Mouse (Mus musculus) intestine, embryonic 14.5 days (tissue): ENCODE measurements around the gene Ikzf3. TPM values are rescaled to one million over a fixed set of nuclear protein-coding genes. Genes with fewer than 3 reads are reported as not detected.

ENCODE experiments used
- ATAC-seq: fragments of 200-750 bp; cut with Nextera tagmentation; replicated peaks from 2 replicates; pipeline ENCODE4 v1.8.0; 2017; ENCODE audit warnings: low read depth, moderate number of reproducible peaks, moderate TSS enrichment, moderate library complexity; ENCODE audit not compliant: low FRiP score, low TSS enrichment
- DNase-seq: peaks from one replicate; pipeline ENCODE4 v3.0.0-alpha.2; 2018; ENCODE audit warnings: low spot score
- H3K27ac ChIP-seq: fragments of 300-500 bp; sonication (generic); 2 replicates; pipeline ENCODE4 v1.5.1; 2014; ENCODE audit warnings: low read depth, mild to moderate bottlenecking, control low read depth
- H3K27me3 ChIP-seq: fragments of 300-500 bp; sonication (generic); replicated peaks from 2 replicates; pipeline ENCODE4 v1.6.1; 2014; ENCODE audit warnings: low read length, control low read depth; ENCODE audit not compliant: control insufficient read depth, insufficient read depth
- H3K36me3 ChIP-seq: fragments of 300-500 bp; sonication (generic); 2 replicates; pipeline ENCODE4 v1.6.1; 2014; ENCODE audit warnings: low read length, control low read depth; ENCODE audit not compliant: control insufficient read depth, insufficient read depth
- H3K4me1 ChIP-seq: fragments of 300-500 bp; sonication (generic); replicated peaks from 2 replicates; pipeline ENCODE4 v1.6.1; 2014; ENCODE audit warnings: low read length, control low read depth, mixed read lengths; ENCODE audit not compliant: control insufficient read depth, insufficient read depth
- H3K4me2 ChIP-seq: fragments of 300-500 bp; sonication (generic); 2 replicates; pipeline ENCODE4 v1.6.1; 2014; ENCODE audit warnings: low read length
- H3K4me3 ChIP-seq: fragments of 300-500 bp; sonication (generic); 2 replicates; pipeline ENCODE4 v1.5.1; 2014; ENCODE audit warnings: low read depth, low read length, control low read depth, mixed read lengths
- H3K9ac ChIP-seq: fragments of 300-500 bp; sonication (generic); 2 replicates; pipeline ENCODE4 v1.6.1; 2014; ENCODE audit warnings: mild to moderate bottlenecking, low read length
- H3K9me3 ChIP-seq: fragments of 300-500 bp; sonication (generic); 2 replicates; pipeline ENCODE4 v1.6.1; 2016; ENCODE audit warnings: low read length, control low read depth; ENCODE audit not compliant: control insufficient read depth
- WGBS: fragments of 180-500 bp; shearing (Covaris S2); extraction: QIAGEN DNeasy Blood & Tissue Kit; methylation state at CpG from one replicate; pipeline ENCODE4 v1.1.7; 2014; 5-methylcytosine and 5-hydroxymethylcytosine counted together
- polyA plus RNA-seq: library from polyadenylated mRNA; unstranded; fragments of >200 nt; fragmentation: Nextera tagmentation; extraction: Ambion mirVana; gene quantifications from 2 replicates; pipeline ENCODE4 v1.2.1, GENCODE M21; 2014

Gene Ikzf3
- polyA plus RNA-seq, 1 experiment from 2014 or later: 0.19 TPM

DNA sequence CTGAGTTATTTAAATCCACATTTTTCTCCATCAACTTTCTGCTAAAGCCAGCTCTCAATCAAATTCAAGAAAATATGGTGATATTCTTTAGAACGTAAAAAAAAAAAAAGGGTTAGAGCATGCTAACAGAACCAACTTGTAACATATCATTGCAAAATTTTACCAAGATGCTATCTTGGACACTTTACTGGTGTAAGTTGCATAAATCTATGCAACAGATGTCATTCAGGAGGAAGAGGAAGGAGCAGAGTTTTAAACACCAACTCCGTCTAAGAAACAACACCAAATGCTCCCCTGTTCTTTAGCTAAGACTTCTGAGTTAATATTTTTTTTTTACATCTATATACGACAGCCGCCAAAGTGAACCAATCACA is 69.4 kb downstream of the Ikzf3 start:
- no peak for ATAC-seq
- 49% methylated on average over 4 of the region's 4 CpGs for WGBS
- H3K9ac ChIP-seq: no peak overlapping the region
- H3K27ac ChIP-seq: no peak overlapping the region
- no peaks in the 10 kb centered on the region for H3K9me3 ChIP-seq
- H3K4me3 ChIP-seq: no peak overlapping the region
- no peaks in the 10 kb centered on the region for H3K27me3 ChIP-seq
- peaks cover 5% of the 10 kb centered on the region; the same call in 1 of the 2 replicates for H3K4me1 ChIP-seq
- no peak for DNase-seq
- no peaks in the 10 kb centered on the region for H3K36me3 ChIP-seq
- H3K4me2 ChIP-seq: no peak overlapping the region

- no peaks in the 10 kb centered on the region for H3K36me3 ChIP-seq
- H3K27me3 ChIP-seq: no peaks in the 10 kb centered on the region
- H3K4me2 ChIP-seq: no peak overlapping the region
- ATAC-seq (no peak), DNase-seq (no peak)
- no peak overlapping the region for H3K9ac ChIP-seq
- H3K4me1 ChIP-seq: peaks cover 8% of the 10 kb centered on the region; the same call in 1 of the 2 replicates
- no peak overlapping the region for H3K4me3 ChIP-seq
- WGBS: 88% methylated on average over 9 of the region's 9 CpGs
- H3K27ac ChIP-seq: no peak overlapping the region
- no peaks in the 10 kb centered on the region for H3K9me3 ChIP-seq
Observed at GRCm38 (mm10) chr11:98475630-98476433, 70.0 kb downstream of the Ikzf3 start.

DNA sequence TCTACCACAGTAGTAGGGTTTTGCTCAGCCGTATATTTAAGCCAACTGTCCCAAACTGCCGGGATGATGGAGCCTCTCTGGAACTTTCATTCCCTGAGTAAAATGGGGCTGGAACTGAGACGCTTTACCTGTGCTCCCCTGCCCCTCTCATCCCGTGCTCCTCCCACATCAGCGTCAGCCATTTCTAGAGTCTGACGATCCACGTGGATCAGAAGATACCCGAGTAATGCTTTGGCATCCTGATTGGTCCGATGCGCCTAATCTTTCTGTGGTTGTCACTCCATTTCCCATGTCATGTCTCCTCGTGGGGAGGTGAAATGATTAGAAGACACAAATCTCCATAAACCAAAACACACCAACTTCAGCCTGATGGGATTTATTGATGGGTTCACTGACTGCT is 70.9 kb downstream of the Ikzf3 start:
- Histone ChIP-seq H3K4me3 (no peak overlapping the region), H3K9ac (no peak overlapping the region), H3K27me3 (no peaks in the 10 kb centered on the region), H3K4me1 (peaks cover 9% of the 10 kb centered on the region), H3K27ac (no peak overlapping the region), H3K9me3 (no peaks in the 10 kb centered on the region), H3K36me3 (no peaks in the 10 kb centered on the region), H3K4me2 (no peak overlapping the region)
- DNase-seq (no peak), ATAC-seq (no peak)
- 85% methylated on average over 11 of the region's 11 CpGs for WGBS

GRCm38 (mm10) chr11:98473916-98474479 is 71.8 kb downstream of the Ikzf3 start:
- Histone ChIP-seq H3K4me1 (peaks cover 9% of the 10 kb centered on the region), H3K36me3 (no peaks in the 10 kb centered on the region), H3K9ac (no peak overlapping the region), H3K27ac (no peak overlapping the region), H3K4me3 (no peak overlapping the region), H3K9me3 (no peaks in the 10 kb centered on the region), H3K4me2 (no peak overlapping the region), H3K27me3 (no peaks in the 10 kb centered on the region)
- 58% methylated on average over 8 of the region's 8 CpGs for WGBS
- ATAC-seq (no peak), DNase-seq (no peak)

DNA sequence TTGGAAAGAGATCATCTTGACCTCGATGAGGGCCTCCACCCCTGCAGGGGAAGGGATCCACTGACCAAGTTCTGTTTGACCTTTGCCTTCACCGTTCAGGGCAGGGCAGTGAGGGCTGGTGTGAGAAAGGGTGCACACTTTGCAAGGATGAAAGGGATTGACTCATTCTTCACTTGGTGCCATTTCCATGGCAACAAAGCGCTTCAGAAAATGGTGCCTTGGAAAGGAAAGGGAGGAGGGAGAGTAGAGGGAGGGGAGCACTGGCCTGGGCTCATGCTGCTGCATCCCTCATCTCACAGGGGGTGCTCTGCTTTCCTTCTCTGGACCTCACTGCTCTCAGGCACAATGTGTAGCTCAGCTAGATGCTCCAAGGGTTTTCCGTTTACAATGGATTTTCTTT is 73.1 kb downstream of the Ikzf3 start:
- Histone ChIP-seq H3K27me3 (no peaks in the 10 kb centered on the region), H3K27ac (no peak overlapping the region), H3K4me2 (no peak overlapping the region), H3K36me3 (no peaks in the 10 kb centered on the region), H3K4me3 (no peak overlapping the region), H3K9ac (no peak overlapping the region), H3K4me1 (peaks cover 9% of the 10 kb centered on the region), H3K9me3 (no peaks in the 10 kb centered on the region)
- ATAC-seq (no peak), DNase-seq (no peak)
- 58% methylated on average over 4 of the region's 4 CpGs for WGBS

GRCm38 (mm10) chr11:98470795-98471194 is 75.0 kb downstream of the Ikzf3 start:
- 73% methylated on average over 6 of the region's 6 CpGs for WGBS

GRCm38 (mm10) chr11:98469761-98470714 is 75.8 kb downstream of the Ikzf3 start:
- ATAC-seq: no peak
- Histone ChIP-seq H3K9me3 (no peaks in the 10 kb centered on the region), H3K4me1 (peaks cover 9% of the 10 kb centered on the region), H3K36me3 (no peaks in the 10 kb centered on the region), H3K4me3 (no peak overlapping the region), H3K4me2 (no peak overlapping the region), H3K27ac (no peak overlapping the region), H3K27me3 (no peaks in the 10 kb centered on the region), H3K9ac (no peak overlapping the region)
- DNase-seq: no peak
- 64% methylated on average over 22 of the region's 22 CpGs for WGBS

More at GRCm38 (mm10) chr11:98470795-98471194, 75.0 kb downstream of the Ikzf3 start:
- Histone ChIP-seq H3K27ac (no peak overlapping the region), H3K9ac (no peak overlapping the region), H3K36me3 (no peaks in the 10 kb centered on the region), H3K27me3 (no peaks in the 10 kb centered on the region), H3K9me3 (no peaks in the 10 kb centered on the region), H3K4me2 (no peak overlapping the region), H3K4me3 (no peak overlapping the region), H3K4me1 (peaks cover 9% of the 10 kb centered on the region)
- DNase-seq: no peak
- no peak for ATAC-seq

GRCm38 (mm10) chr11:98464516-98464915 is 81.3 kb downstream of the Ikzf3 start:
- no peak for ATAC-seq
- 81% methylated on average over 6 of the region's 6 CpGs for WGBS
- H3K9ac ChIP-seq: no peak overlapping the region

More at GRCm38 (mm10) chr11:98464516-98464915, 81.3 kb downstream of the Ikzf3 start:
- no peaks in the 10 kb centered on the region for H3K4me1 ChIP-seq
- no peak for DNase-seq
- no peak overlapping the region for H3K4me2 ChIP-seq
- H3K36me3 ChIP-seq: no peaks in the 10 kb centered on the region
- no peak overlapping the region for H3K4me3 ChIP-seq
- peaks cover 6% of the 10 kb centered on the region for H3K27me3 ChIP-seq
- no peaks in the 10 kb centered on the region for H3K9me3 ChIP-seq
- no peak overlapping the region for H3K27ac ChIP-seq
